Mouse (Mus musculus) midbrain, embryonic 12.5 days (tissue): Measurements from ENCODE around the gene Fam161b. TPM values are rescaled to one million over a fixed set of nuclear protein-coding genes. Genes with fewer than 3 reads are reported as not detected.

Source experiments
- ATAC-seq: fragments of 200-750 bp; cut with Nextera tagmentation; 2 replicates; pipeline ENCODE4 v1.8.0; 2017; ENCODE audit warnings: low read depth, moderate TSS enrichment, moderate library complexity; ENCODE audit not compliant: low FRiP score
- H3K27ac ChIP-seq: fragments of 300-500 bp; sonication (generic); replicated peaks from 2 replicates; pipeline ENCODE4 v1.5.1; 2016; ENCODE audit warnings: mild to moderate bottlenecking
- H3K27me3 ChIP-seq: fragments of 300-500 bp; sonication (generic); 2 replicates; pipeline ENCODE4 v1.6.1; 2016; ENCODE audit warnings: mild to moderate bottlenecking
- H3K36me3 ChIP-seq: fragments of 300-500 bp; sonication (generic); 2 replicates; pipeline ENCODE4 v1.6.1; 2016
- H3K4me1 ChIP-seq: fragments of 300-500 bp; sonication (generic); 2 replicates; pipeline ENCODE4 v1.6.1; 2016
- H3K4me2 ChIP-seq: fragments of 300-500 bp; sonication (generic); replicated peaks from 2 replicates; pipeline ENCODE4 v1.6.1; 2016; ENCODE audit warnings: mild to moderate bottlenecking, moderate library complexity
- H3K4me3 ChIP-seq: fragments of 300-500 bp; sonication (generic); 2 replicates; pipeline ENCODE4 v1.5.1; 2016; ENCODE audit warnings: mild to moderate bottlenecking
- H3K9ac ChIP-seq: fragments of 300-500 bp; sonication (generic); replicated peaks from 2 replicates; pipeline ENCODE4 v1.6.1; 2016; ENCODE audit warnings: mild to moderate bottlenecking, moderate library complexity
- H3K9me3 ChIP-seq: fragments of 300-500 bp; sonication (generic); 2 replicates; pipeline ENCODE4 v1.6.1; 2016; ENCODE audit warnings: mild to moderate bottlenecking
- WGBS: fragments of 180-500 bp; shearing (Covaris S2); methylation state at CpG from one replicate; pipeline ENCODE4 v1.1.7; 2016; 5-methylcytosine and 5-hydroxymethylcytosine counted together
- polyA plus RNA-seq: library from polyadenylated mRNA; unstranded; fragments of >200 nt; fragmentation: Nextera tagmentation; extraction: Ambion mirVana; gene quantifications from 2 replicates; pipeline ENCODE4 v1.2.1, GENCODE M21; 2016

The Fam161b gene
- polyA plus RNA-seq = 12.3 and 14.2 TPM in 2 replicates

- peak within 1 kb of the TSS; percentile 86 for H3K4me2 ChIP-seq
- H3K4me1 ChIP-seq = peaks cover 21% of the 10 kb centered on the region
- H3K27me3 ChIP-seq = no peaks in the 10 kb centered on the region
- H3K36me3 ChIP-seq = peaks cover 8% of the 10 kb centered on the region
- peak within 1 kb of the TSS; percentile 97 for H3K4me3 ChIP-seq
- peak; percentile 98 for ATAC-seq
- peak within 1 kb of the TSS; percentile 84 for H3K9ac ChIP-seq
- no peaks in the 10 kb centered on the region for H3K9me3 ChIP-seq
- H3K27ac ChIP-seq = peak within 1 kb of the TSS; percentile 65
- under 1% methylated on average over 51 of the region's 51 CpGs for WGBS
These were observed at the start of gene Fam161b, which contains the start of gene Coq6 for GRCm38 (mm10) chr12:84361555-84362489. Gene Fam161b (minus strand): TSS chr12:84361833. Gene Coq6 (plus strand): TSS chr12:84361657.

GRCm38 (mm10) chr12:84408819-84409507 is 47.3 kb upstream of the Fam161b start, which contains the start of the genes Entpd5 and Bbof1:
Gene Entpd5 (minus strand): TSS chr12:84409029.
Gene Bbof1 (plus strand): TSS chr12:84409071.
- H3K27ac ChIP-seq = peak within 1 kb of the TSS; percentile 81
- peak within 1 kb of the TSS; percentile 92 for H3K4me2 ChIP-seq
- WGBS = 2% methylated on average over 35 of the region's 63 CpGs
- H3K4me1 ChIP-seq = peaks cover 11% of the 10 kb centered on the region
- no peaks in the 10 kb centered on the region for H3K9me3 ChIP-seq
- ATAC-seq = peak; percentile 90
- peaks cover 6% of the 10 kb centered on the region; the same call in 1 of the 2 replicates for H3K27me3 ChIP-seq
- peak within 1 kb of the TSS; percentile 80 for H3K9ac ChIP-seq
- H3K4me3 ChIP-seq = peak within 1 kb of the TSS; percentile 75
- H3K36me3 ChIP-seq = no peaks in the 10 kb centered on the region

GRCm38 (mm10) chr12:84407874-84408818 is 46.5 kb upstream of the Fam161b start:
- Histone ChIP-seq H3K9ac (peak overlapping the region; percentile 80), H3K4me3 (peak overlapping the region; percentile 75), H3K27me3 (peaks cover 6% of the 10 kb centered on the region; the same call in 1 of the 2 replicates), H3K9me3 (no peaks in the 10 kb centered on the region), H3K27ac (peak overlapping the region; percentile 81), H3K4me2 (peak overlapping the region; percentile 92), H3K4me1 (peaks cover 11% of the 10 kb centered on the region), H3K36me3 (no peaks in the 10 kb centered on the region)
- ATAC-seq = no peak; the same call in none of the 2 replicates
- 1% methylated on average over 45 of the region's 52 CpGs for WGBS

GRCm38 (mm10) chr12:84407259-84407658 is 45.6 kb upstream of the Fam161b start:
- 68% methylated on average over 4 of the region's 4 CpGs for WGBS
- Histone ChIP-seq H3K9me3 (no peaks in the 10 kb centered on the region), H3K36me3 (no peaks in the 10 kb centered on the region), H3K27me3 (peaks cover 6% of the 10 kb centered on the region; the same call in 1 of the 2 replicates), H3K27ac (no peak overlapping the region), H3K9ac (no peak overlapping the region), H3K4me1 (peaks cover 11% of the 10 kb centered on the region), H3K4me2 (no peak overlapping the region), H3K4me3 (no peak overlapping the region)
- no peak for ATAC-seq

- Histone ChIP-seq H3K27me3 (0 out of 2 replicates have a peak, but pooled peaks cover 2% of the 10 kb centered on the region), H3K9ac (no peak overlapping the region), H3K9me3 (no peaks in the 10 kb centered on the region), H3K4me2 (no peak overlapping the region), H3K4me3 (no peak overlapping the region), H3K36me3 (no peaks in the 10 kb centered on the region), H3K4me1 (peaks cover 10% of the 10 kb centered on the region), H3K27ac (no peak overlapping the region)
- 75% methylated on average over 6 of the region's 6 CpGs for WGBS
- ATAC-seq = no peak
These were observed 42.9 kb upstream of the Fam161b start for GRCm38 (mm10) chr12:84404541-84404940.

- Histone ChIP-seq H3K4me1 (peaks cover 3% of the 10 kb centered on the region), H3K4me2 (no peak overlapping the region), H3K4me3 (no peak overlapping the region), H3K9ac (no peak overlapping the region), H3K27ac (no peak overlapping the region), H3K36me3 (no peaks in the 10 kb centered on the region), H3K27me3 (no peaks in the 10 kb centered on the region), H3K9me3 (no peaks in the 10 kb centered on the region)
- WGBS = 73% methylated on average over 9 of the region's 9 CpGs
- ATAC-seq = no peak
These were observed 41.3 kb upstream of the Fam161b start for GRCm38 (mm10) chr12:84402923-84403322.

- ATAC-seq = no peak
- 71% methylated on average over 3 of the region's 3 CpGs for WGBS
- Histone ChIP-seq H3K4me1 (no peaks in the 10 kb centered on the region), H3K9me3 (no peaks in the 10 kb centered on the region), H3K4me3 (no peak overlapping the region), H3K36me3 (no peaks in the 10 kb centered on the region), H3K27me3 (no peaks in the 10 kb centered on the region), H3K4me2 (no peak overlapping the region), H3K27ac (no peak overlapping the region), H3K9ac (no peak overlapping the region)
These were observed 39.0 kb upstream of the Fam161b start for GRCm38 (mm10) chr12:84400653-84401052.

GRCm38 (mm10) chr12:84400068-84400467 is 38.4 kb upstream of the Fam161b start:
- H3K36me3 ChIP-seq = no peaks in the 10 kb centered on the region
- H3K4me1 ChIP-seq = no peaks in the 10 kb centered on the region
- H3K27me3 ChIP-seq = no peaks in the 10 kb centered on the region
- H3K9me3 ChIP-seq = no peaks in the 10 kb centered on the region
- no peak overlapping the region for H3K4me3 ChIP-seq
- H3K4me2 ChIP-seq = no peak overlapping the region
- no peak overlapping the region for H3K9ac ChIP-seq
- whole genome bisulfite sequencing = 87% methylated on average over 3 of the region's 3 CpGs
- H3K27ac ChIP-seq = no peak overlapping the region
- no peak for ATAC-seq

GRCm38 (mm10) chr12:84399663-84400062 is 38.0 kb upstream of the Fam161b start:
- Histone ChIP-seq H3K27ac (no peak overlapping the region), H3K4me2 (no peak overlapping the region), H3K9me3 (no peaks in the 10 kb centered on the region), H3K9ac (no peak overlapping the region), H3K4me1 (no peaks in the 10 kb centered on the region), H3K4me3 (no peak overlapping the region), H3K27me3 (no peaks in the 10 kb centered on the region), H3K36me3 (no peaks in the 10 kb centered on the region)
- no peak for ATAC-seq
- 81% methylated on average over 9 of the region's 9 CpGs for WGBS

GRCm38 (mm10) chr12:84399135-84399534 is 37.5 kb upstream of the Fam161b start:
- no peaks in the 10 kb centered on the region for H3K4me1 ChIP-seq
- H3K4me3 ChIP-seq = no peak overlapping the region
- no peak overlapping the region for H3K4me2 ChIP-seq
- no peak overlapping the region for H3K9ac ChIP-seq
- H3K36me3 ChIP-seq = no peaks in the 10 kb centered on the region
- no peaks in the 10 kb centered on the region for H3K27me3 ChIP-seq
- no peak for ATAC-seq
- WGBS = 83% methylated on average over 9 of the region's 9 CpGs
- H3K9me3 ChIP-seq = no peaks in the 10 kb centered on the region
- H3K27ac ChIP-seq = no peak overlapping the region

GRCm38 (mm10) chr12:84398629-84399028 is 37.0 kb upstream of the Fam161b start:
- no peak overlapping the region for H3K4me2 ChIP-seq
- H3K9ac ChIP-seq = no peak overlapping the region
- no peak overlapping the region for H3K27ac ChIP-seq
- no peaks in the 10 kb centered on the region for H3K4me1 ChIP-seq
- H3K9me3 ChIP-seq = no peaks in the 10 kb centered on the region
- H3K36me3 ChIP-seq = no peaks in the 10 kb centered on the region
- H3K4me3 ChIP-seq = no peak overlapping the region
- no peak for ATAC-seq
- no peaks in the 10 kb centered on the region for H3K27me3 ChIP-seq
- 89% methylated on average over 5 of the region's 5 CpGs for WGBS
